ENCODE assay signal across 8 mouse cellular contexts in the genomic region with DNA sequence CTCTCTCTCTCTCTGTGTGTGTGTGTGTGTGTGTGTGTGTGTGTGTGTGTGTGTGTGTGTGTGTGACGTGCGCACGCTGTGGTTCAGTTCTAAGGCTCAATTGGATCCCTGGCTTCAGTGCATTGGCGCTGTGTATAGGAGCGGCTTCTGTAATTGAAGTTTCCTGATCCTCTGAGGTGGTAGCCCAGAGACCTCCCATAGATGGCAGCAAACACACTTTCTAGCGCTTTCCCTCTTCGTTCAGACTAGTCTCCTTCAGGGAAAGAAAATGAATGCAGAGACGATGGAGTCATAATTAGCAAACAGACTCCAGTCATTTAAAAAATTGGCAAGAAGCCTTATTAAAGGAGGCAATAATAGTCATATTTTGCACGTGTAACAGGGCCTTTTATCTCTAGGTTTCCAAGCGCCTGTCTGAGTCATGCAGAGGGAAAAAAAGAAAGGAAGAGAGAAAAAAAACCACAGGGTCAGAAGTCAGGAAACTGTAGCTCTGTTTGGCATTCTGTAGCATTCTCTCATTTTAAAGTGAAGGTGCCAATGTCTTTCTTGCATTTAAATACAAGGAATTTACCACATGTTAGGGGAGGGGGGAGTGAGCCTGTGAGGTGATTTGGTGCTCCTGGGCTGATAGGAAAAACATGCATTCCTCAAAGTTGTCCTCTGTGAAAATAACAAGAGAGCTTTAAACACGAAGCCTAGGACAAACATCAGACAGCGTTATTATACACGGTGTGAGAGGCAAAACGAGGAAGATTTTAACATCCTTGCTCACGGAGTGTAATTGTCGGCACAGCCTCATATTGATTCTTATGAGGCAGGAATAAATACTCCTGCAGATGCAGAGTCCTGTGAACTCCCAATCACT.
DNase-seq lines count a peak whose midpoint lies in the region; ATAC-seq lines count a peak whose summit lies in the region.

No protein-coding gene starts in this region.

- no peak overlapping the region for H3K27ac ChIP-seq in embryonic facial prominence, embryonic 11.5 days (replicated peaks; ENCODE audit: low read depth, low read length)
- H3K27ac ChIP-seq in heart, embryonic 12.5 days (ENCODE audit: poor library complexity, severe bottlenecking): no peak overlapping the region
- no peak overlapping the region for H3K27ac ChIP-seq in kidney, embryonic 14.5 days (ENCODE audit: low read depth, low read length)
- H3K27ac ChIP-seq in limb, embryonic 12.5 days: no peak overlapping the region
- H3K27ac ChIP-seq in midbrain, embryonic 15.5 days: peak overlapping the region; percentile 16

- no peaks in the 10 kb centered on the region for H3K4me1 ChIP-seq in embryonic facial prominence, embryonic 11.5 days (ENCODE audit: control insufficient read depth, insufficient read depth, low read length)
- peaks cover 4% of the 10 kb centered on the region; the same call in 1 of the 2 replicates for H3K4me1 ChIP-seq in heart, embryonic 12.5 days (replicated peaks)
- peaks cover 7% of the 10 kb centered on the region; the same call in 1 of the 2 replicates for H3K4me1 ChIP-seq in kidney, embryonic 14.5 days (ENCODE audit: control insufficient read depth, insufficient read depth, low read length)
- 0 out of 2 replicates have a peak, but pooled peaks cover 5% of the 10 kb centered on the region for H3K4me1 ChIP-seq in limb, embryonic 12.5 days (replicated peaks)
- H3K4me1 ChIP-seq in midbrain, embryonic 15.5 days: peaks cover 9% of the 10 kb centered on the region

- no peaks in the 10 kb centered on the region for H3K9me3 ChIP-seq in embryonic facial prominence, embryonic 11.5 days (replicated peaks; ENCODE audit: control insufficient read depth, low read length)
- no peaks in the 10 kb centered on the region for H3K9me3 ChIP-seq in heart, embryonic 12.5 days (replicated peaks)
- no peaks in the 10 kb centered on the region for H3K9me3 ChIP-seq in kidney, embryonic 14.5 days (ENCODE audit: control insufficient read depth, low read length)
- H3K9me3 ChIP-seq in limb, embryonic 12.5 days: no peaks in the 10 kb centered on the region
- no peaks in the 10 kb centered on the region for H3K9me3 ChIP-seq in midbrain, embryonic 15.5 days

- H3K36me3 ChIP-seq in embryonic facial prominence, embryonic 11.5 days (replicated peaks; ENCODE audit: control insufficient read depth, insufficient read depth, low read depth, low read length): no peaks in the 10 kb centered on the region
- no peaks in the 10 kb centered on the region for H3K36me3 ChIP-seq in heart, embryonic 12.5 days
- H3K36me3 ChIP-seq in kidney, embryonic 14.5 days (ENCODE audit: control insufficient read depth, insufficient read depth, low read length): no peaks in the 10 kb centered on the region
- H3K36me3 ChIP-seq in limb, embryonic 12.5 days: no peaks in the 10 kb centered on the region
- no peaks in the 10 kb centered on the region for H3K36me3 ChIP-seq in midbrain, embryonic 15.5 days (replicated peaks)

- WGBS in embryonic facial prominence, embryonic 11.5 days: 21% methylated on average over 16 of the region's 16 CpGs
- WGBS in heart, embryonic 12.5 days: 17% methylated on average over 16 of the region's 16 CpGs
- 17% methylated on average over 16 of the region's 16 CpGs for WGBS in kidney, embryonic 14.5 days
- 20% methylated on average over 16 of the region's 16 CpGs for WGBS in limb, embryonic 12.5 days
- 17% methylated on average over 16 of the region's 16 CpGs for WGBS in midbrain, embryonic 15.5 days

- DNase-seq in 3T3-L1 (ENCODE audit: low read depth, low spot score): peak; percentile 76
- peak; percentile 38 for DNase-seq in adrenal gland, adult 8-10 months
- peak; percentile 87 for DNase-seq in embryonic facial prominence, embryonic 11.5 days (ENCODE audit: low spot score)
- peak; percentile 53 for DNase-seq in testis, postnatal 10 days (ENCODE audit: low spot score)

- H3K9ac ChIP-seq in embryonic facial prominence, embryonic 11.5 days (replicated peaks; ENCODE audit: low read length): no peak overlapping the region
- H3K9ac ChIP-seq in heart, embryonic 12.5 days: no peak overlapping the region
- no peak overlapping the region for H3K9ac ChIP-seq in kidney, embryonic 14.5 days (ENCODE audit: low read depth, low read length)
- H3K9ac ChIP-seq in limb, embryonic 12.5 days (replicated peaks): no peak overlapping the region
- no peak overlapping the region for H3K9ac ChIP-seq in midbrain, embryonic 15.5 days

- H3K4me3 ChIP-seq in embryonic facial prominence, embryonic 11.5 days (ENCODE audit: low read depth, low read length): no peak overlapping the region
- H3K4me3 ChIP-seq in heart, embryonic 12.5 days: 0 out of 2 replicates have a peak overlapping the region, but pooled peaks have one; percentile 10
- H3K4me3 ChIP-seq in kidney, embryonic 14.5 days (ENCODE audit: low read length): 0 out of 2 replicates have a peak overlapping the region, but pooled peaks have one; percentile 4
- H3K4me3 ChIP-seq in limb, embryonic 12.5 days (replicated peaks): no peak overlapping the region
- H3K4me3 ChIP-seq in midbrain, embryonic 15.5 days: no peak overlapping the region

- H3K27me3 ChIP-seq in embryonic facial prominence, embryonic 11.5 days (ENCODE audit: control insufficient read depth, insufficient read depth, low read length): no peaks in the 10 kb centered on the region
- no peaks in the 10 kb centered on the region for H3K27me3 ChIP-seq in heart, embryonic 12.5 days (replicated peaks)
- no peaks in the 10 kb centered on the region for H3K27me3 ChIP-seq in kidney, embryonic 14.5 days (ENCODE audit: control insufficient read depth, insufficient read depth, low read length)
- peaks cover 9% of the 10 kb centered on the region; the same call in 1 of the 2 replicates for H3K27me3 ChIP-seq in limb, embryonic 12.5 days
- H3K27me3 ChIP-seq in midbrain, embryonic 15.5 days (replicated peaks): no peaks in the 10 kb centered on the region

- peak; percentile 84 for ATAC-seq in embryonic facial prominence, embryonic 11.5 days (replicated peaks; ENCODE audit: insufficient number of reproducible peaks, low FRiP score, low TSS enrichment, low read depth)
- ATAC-seq in heart, embryonic 12.5 days (ENCODE audit: insufficient number of reproducible peaks, low FRiP score): 0 out of 2 replicates have a peak, but pooled peaks have one; percentile 42
- ATAC-seq in kidney, embryonic 14.5 days (ENCODE audit: low FRiP score, low TSS enrichment): peak; percentile 93
- ATAC-seq in limb, embryonic 12.5 days (ENCODE audit: insufficient number of reproducible peaks, insufficient read depth, low FRiP score, low TSS enrichment, low read depth): no peak
- peak; percentile 95 for ATAC-seq in midbrain, embryonic 15.5 days (replicated peaks)

- H3K4me2 ChIP-seq in embryonic facial prominence, embryonic 11.5 days (ENCODE audit: low read depth, low read length): no peak overlapping the region
- 0 out of 2 replicates have a peak overlapping the region, but pooled peaks have one; percentile 28 for H3K4me2 ChIP-seq in heart, embryonic 12.5 days
- peak overlapping the region; percentile 28; the same call in 1 of the 2 replicates for H3K4me2 ChIP-seq in kidney, embryonic 14.5 days (replicated peaks; ENCODE audit: low read depth, low read length)
- peak overlapping the region; percentile 43 for H3K4me2 ChIP-seq in limb, embryonic 12.5 days
- H3K4me2 ChIP-seq in midbrain, embryonic 15.5 days: peak overlapping the region; percentile 24; the same call in 1 of the 2 replicates

Comparison
In these comparisons a context has a peak if more than half of its experiments do, and no peak if none do; other contexts are left out.
1. H3K4me3 ChIP-seq: peak in heart, embryonic 12.5 days (single experiment) and kidney, embryonic 14.5 days (single experiment); none in embryonic facial prominence, embryonic 11.5 days (single experiment), limb, embryonic 12.5 days (single experiment) and midbrain, embryonic 15.5 days (single experiment).
2. Peak in every context shown above with its lines, with median percentiles within 50 percentile points of each other: DNase-seq.